Mouse (Mus musculus): ENCODE results near the gene Ptpn1.

Gene Ptpn1

DNA sequence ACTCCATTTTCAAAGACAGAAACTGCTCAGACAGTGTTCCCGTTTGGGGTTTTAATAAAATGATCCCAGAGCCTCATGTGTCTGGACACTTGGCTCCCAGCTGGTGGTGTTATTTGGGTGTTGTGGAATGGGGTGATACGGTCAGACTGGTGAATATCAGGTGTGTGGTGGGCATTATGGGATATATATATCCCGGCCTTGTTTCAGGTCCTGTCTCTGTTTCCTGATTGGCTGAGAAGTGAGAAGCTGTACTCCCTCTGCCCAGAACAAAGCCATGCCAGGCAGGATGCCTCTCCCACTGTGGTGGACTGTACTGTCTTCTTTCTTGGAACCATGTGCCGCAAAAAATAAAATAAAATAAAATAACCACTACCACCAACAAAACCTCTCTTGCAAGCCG, 7.8 kb upstream of the Ptpn1 start:
- no peak for DNase-seq

DNA sequence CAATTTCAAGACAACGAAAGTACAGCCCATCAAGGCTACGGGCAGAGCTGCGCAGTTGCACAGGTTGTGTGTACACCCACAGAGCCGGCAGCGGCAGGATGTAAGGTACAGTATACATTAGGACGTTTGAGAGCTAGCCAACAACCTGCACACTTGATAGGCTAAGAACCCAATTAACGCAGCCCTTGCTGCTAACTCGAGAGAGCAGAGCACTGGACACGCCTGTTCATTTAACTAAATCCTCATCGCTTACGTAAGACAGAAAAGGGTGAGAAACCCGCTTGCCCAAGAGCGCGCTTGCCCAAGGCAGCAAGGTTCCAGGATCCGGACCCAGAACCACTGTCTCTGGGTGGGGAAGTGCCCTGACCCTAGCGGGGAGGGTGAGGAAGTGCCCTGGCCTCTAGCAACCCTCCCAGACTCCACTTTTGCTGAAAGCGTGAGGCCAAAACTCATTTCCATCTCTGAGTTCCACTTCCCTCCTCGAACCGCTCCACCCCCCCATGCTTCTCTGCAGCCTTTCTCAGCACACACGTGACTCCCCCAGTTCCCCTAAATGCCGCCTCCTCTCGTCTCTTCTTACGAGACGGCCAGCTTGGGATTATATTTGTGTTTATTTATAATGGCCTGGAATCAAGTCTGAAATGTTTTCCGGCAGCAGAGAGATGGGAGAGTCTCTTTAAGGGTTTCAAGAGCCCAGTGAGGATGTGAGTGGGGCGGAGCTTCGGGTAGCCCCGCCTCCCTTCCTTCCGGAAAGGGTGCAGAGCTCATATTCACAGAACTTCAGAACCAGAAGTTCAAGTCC, 6.9 kb upstream of the Ptpn1 start:
- peak; percentile 90 for DNase-seq

DNA sequence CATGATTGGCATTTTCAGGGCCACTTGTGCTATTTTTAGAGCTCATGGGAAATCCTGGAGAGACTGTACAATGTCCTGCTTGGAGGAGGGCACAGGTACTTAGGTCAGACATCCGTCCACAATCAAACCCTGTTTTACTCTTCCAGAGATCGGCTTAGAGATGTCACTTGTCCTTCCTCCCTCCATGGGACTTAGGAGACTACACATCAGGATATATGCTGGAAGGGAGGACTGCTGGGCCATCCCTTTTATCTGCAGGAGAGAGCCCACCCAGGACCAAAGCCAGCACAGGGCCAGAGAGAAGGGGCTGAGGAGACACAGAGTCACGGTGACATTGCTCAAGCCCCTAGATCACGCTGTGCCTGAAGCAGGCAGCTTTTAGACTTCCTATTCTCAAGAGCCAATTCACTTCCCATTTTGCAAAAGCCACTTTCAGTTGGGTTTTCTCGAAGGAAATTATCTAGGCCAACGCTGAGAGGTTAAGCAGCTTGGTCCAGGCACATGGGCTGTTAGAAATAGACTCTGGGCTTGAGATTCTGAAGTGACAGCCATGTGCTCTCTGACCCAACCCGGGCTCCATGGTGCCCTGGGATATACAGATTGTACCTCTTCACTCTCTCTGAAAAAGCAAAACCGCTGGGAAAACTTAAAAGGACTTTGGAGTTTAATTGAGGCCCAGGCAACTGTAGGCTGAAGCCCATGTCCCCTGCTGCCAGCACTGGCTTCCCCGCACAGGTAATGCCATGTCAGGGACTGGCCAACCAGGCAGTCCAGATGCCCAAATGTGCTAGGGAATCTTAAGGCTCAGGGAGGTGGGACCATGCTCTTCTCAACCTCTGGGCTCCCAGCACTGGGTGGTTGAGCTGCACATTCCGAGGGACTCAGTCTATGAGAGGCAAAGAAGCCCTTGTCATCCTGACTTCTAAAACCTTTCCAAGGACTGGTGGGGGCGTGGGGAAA, 5.7 kb upstream of the Ptpn1 start:
- DNase-seq = no peak

DNA sequence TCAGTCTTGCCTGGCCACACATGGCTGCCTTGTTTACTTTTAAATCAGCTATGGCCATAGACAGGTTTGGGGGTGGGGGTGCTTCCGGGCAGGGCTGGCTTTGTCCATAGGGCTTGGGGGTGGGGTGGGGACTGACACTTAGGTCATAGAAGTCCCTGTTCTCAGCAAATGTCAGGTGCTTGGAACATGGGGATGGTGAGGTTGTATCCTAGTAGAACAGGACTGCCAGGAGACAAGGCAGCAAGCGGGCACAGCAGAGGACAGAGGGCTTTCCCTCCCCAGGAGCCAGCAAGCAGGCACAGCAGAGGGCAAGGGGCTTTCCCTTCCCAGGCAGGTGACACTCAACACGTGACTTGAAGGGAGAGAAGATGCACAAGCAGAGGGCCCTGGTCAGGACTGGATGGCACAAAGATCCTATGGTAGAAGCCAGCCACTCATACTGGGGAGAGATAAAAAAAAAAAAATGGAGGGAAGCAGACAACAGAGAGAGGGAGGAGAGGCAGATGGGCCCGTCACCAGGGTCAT, 3.8 kb upstream of the Ptpn1 start:
- DNase-seq = no peak

DNA sequence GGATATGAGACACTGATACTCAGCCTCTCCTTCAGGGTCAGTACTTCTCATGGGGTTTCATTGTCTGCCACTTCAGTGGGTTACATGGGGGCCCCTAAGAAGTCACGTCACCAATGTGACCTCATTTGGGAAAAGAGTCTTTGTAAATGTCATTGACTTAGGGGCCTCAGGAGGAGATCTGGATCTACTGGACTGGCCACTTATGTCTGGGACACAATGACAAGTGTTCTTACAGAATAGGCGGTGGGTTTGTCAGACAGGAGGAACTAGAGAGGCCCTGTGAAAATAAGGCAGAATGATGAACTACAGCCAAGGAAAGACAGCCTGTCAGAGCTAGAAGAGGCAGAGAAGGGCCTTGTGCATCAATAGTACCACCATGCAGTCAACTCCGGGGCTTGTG, 2.9 kb upstream of the Ptpn1 start:
- no peak for DNase-seq

DNA sequence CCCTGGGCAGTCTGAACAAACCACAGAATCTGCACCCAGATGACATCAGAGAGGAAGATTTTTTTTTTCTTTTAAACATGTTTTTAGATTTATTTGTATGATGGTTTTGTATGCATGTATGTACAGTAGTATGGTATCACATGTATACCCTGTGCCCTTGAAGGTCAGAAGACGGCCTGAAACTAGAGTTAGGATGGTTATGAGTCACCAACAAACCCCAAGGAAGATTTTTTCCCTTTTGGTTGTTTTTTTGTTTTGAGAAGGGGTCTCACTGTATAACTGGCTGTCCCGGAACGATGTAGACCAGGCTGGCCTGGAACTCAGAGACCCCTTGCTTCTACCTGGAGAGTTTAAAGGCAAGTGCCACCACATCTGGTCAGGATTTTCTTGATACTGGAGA, 882 bp upstream of the Ptpn1 start:
- DNase-seq = no peak

DNA sequence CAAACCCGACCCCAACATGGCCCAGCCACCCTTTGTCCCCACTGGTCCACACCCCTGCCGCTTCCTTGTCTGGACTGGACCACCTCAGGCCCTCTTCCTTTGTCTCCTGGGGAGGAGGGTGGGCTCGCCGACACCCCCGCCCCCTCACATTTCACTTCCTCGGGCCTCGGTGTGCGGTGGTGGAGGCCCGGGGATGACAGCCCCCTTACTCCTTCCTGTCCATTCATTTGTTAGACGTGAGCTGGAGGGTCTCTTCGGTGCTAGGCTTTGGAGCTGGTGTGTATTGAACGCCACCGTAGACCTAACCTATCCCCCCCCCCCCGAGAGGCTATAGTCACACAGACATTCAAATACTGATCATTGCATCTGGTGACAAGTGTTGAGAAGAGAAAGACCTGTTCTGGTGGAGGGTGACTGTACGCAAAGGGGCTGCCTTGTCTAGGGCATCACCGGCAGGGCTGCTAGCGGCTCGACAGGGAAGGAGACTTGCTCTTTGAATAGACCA, 922 bp downstream of the Ptpn1 start:
- DNase-seq = peak; percentile 39

DNA sequence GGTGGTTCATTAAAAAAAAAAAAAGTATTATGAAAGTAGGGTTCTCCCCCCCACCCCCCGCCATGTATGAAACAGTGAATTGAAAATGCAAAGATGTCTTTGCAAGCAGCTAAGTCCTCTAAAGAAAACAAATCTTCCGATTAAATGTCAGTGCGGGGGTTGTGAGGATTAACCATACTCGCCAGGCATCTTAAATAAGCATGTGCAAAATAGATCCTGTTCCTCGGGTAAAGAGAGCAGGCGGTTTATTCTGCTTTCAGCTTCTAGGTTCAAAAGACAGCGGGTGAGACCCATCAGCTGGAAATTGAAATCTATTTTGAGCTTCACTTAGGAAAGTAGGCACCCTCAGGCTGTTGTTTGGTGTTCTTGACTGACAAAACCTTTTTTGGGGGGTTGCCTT, 1.5 kb downstream of the Ptpn1 start:
- no peak for DNase-seq

DNA sequence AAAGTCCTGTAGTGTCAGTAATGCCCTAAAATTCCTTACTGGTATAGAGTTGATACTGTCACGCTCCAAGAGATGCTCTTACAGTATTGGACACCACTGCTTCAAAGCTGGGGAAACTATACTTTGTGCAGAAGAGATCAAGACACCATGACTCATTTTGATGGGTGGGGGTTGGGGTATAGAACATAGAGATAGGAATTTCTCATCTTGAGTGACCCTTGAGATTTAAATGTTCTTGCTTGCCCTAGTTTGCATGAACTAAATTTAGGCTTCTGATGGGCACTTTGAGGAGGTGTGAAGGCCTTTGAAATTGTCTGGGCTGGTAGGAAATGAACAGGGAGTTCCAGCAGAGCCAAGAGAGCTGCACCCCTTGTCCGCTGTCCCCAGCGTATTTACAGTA, 4.1 kb downstream of the Ptpn1 start:
- no peak for DNase-seq

DNA sequence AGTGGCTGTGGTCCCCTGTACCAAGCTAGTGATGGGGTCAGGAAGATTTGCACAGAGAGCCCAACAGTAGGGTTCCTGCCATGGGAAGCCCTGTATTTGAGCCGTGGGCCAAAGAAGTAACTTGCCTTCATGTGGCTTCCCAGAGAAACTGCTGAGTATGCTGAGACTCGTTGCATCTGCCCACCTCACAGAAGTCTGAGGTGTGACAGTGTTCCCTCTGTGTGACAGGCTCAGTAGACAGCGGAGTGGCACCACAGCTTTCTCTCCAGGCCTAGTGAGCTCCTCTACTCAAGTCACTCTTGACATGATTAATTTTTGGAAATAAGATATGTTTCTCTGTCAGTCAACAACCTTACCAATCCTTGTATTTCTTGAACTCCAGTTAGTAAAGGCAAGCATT, 6.9 kb downstream of the Ptpn1 start:
- no peak for DNase-seq

DNA sequence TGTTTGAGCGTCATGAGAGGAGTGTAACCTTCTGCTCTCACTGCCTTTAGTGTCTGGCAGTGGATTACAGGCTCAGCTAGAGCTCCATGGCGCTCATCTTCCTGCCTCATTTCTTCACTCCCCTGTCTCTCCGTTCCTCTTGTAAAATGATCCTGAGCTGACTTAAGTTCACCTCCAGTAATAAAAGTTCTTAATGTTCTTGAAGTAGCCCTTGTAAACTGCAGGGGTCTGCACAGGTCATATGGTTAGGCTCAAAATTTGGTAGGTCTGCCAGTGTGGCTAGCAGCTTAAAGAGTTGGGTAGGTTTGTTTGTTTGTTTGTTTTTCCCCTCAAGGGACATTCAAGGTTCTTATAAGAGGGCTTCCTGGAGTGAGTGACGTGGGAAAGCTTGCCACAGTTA, 7.3 kb downstream of the Ptpn1 start:
- DNase-seq = no peak

DNA sequence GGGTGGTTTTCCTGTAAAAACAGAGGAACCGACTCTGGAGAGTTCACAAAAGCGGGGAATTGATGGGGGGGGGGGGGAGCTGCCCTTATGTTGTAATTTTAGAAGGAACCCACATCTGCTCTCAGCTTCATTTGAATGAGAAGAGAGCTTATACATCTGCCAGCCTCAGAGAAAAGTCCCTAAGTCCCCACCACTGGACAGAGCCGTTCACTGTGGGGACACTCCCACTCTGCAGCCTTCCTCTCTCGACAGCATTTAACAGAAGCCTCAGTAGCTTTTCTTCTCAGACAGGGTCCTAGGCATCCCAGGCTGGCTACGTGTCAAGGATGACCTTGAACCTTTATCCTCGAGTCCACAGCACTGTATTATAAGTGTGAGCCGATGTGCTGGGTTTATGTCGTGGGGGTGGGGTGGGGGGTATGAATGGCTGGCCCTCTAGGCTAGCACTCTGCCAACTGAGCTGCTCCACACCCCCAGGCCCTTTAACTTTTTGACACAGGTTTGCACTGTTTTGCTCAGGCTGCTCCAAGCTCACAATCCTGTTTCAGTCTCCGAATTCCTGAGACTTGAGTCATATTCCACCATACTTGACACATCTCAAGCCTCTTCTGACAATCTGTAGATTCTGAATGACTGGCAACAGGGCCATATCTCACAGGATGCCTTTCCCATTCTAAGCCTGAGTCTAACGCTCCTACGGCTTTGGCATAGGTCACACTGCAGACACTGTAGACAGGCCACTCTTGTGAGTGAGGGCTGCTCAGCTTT, 8.0 kb downstream of the Ptpn1 start:
- no peak for DNase-seq

DNA sequence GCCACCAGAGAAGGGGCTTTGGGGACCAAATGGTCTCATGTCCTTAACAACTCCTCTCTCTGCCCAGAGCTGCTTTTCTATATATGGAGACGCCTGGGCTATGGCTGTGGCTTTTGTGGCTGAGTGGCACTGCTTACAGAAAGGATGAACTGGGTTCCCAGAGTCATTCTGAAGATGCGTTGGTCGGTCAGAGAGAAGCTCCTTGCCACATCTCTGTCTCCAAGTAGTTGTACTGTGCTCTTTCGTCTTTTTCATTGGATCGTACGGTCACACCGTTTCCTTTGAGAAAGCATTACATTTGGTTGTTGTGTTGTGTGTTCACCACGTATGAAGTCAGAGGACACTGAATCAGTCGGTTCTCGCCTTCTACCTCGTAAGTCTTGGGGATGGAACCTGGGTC, 8.8 kb downstream of the Ptpn1 start:
- no peak for DNase-seq

DNA sequence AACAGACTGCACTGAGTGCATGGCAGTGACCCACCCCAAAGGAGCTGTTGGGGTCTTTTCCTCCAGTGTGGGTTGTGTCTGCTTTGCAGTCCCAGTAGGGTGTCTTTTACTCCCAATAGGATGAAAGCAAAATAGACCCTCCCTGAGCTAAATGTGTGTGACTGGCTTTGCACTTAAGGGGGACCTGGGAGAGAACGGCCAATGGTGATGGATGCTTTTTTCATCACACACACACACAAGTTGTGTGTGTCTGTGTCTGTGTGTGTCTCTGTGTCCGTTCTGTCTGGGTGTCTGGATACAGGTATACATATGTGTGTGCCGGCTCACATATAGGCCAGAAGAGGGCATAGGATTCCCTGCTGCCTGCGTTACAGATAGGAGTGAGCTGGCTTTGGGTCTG, 9.5 kb downstream of the Ptpn1 start:
- DNase-seq = no peak

DNA sequence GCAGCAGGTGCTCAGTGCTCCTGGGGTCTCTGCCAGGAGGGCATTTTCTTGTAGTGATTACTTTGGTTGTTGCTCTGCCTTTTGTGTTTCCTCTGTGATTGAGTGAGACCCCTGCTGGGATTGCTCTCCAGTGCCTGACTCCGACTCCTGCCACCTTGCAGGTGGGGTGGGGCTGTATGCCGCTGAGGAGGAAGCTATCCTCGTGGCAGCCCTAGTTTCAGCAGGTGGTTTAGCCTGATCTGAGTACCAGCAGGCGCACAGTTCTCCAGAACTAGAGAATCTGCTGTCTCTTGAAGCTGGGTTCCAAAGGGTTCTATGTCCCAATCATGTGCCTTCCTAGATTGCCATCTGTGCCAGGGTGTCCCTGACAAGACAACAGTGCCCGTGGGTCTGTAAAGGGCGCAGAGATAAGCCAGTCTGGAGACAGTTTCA, 9.9 kb downstream of the Ptpn1 start:
- DNase-seq = peak; percentile 77

DNA sequence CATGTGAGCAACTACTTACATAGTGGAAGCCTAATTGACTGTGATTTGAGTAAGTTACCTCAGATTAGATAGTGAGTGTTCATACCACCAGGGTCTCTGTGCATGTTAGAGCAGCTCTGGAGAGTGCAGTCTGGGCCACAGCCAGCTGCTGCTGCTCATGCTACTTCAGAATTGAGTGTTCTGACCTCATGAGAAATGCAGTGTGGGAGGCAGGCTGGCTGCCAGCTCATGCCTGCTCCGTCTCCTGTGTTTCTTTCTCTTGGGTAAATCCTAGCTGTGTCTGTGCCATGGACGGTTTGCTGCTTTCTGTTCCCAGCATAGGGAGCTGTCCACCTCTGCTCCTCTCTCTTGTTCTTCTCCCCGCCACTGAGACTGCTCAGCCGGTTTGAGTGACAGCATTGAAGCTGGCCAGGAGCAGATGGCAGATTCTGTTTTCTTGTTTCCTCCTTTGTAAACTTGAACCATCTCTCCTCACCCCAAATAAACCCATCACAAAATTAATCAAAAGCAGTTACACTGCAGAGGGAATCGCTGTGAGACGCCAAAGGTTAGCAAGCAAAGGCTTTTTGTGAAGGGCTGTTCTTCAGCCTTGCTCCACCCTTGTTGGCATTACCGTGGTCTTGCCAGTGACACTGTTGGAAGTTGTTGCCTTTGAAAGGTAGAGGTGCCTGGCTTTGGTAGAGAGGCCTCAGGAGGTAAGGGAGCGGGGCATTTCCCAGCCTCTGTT, 10.5 kb downstream of the Ptpn1 start:
- peak; percentile 47 for DNase-seq

DNA sequence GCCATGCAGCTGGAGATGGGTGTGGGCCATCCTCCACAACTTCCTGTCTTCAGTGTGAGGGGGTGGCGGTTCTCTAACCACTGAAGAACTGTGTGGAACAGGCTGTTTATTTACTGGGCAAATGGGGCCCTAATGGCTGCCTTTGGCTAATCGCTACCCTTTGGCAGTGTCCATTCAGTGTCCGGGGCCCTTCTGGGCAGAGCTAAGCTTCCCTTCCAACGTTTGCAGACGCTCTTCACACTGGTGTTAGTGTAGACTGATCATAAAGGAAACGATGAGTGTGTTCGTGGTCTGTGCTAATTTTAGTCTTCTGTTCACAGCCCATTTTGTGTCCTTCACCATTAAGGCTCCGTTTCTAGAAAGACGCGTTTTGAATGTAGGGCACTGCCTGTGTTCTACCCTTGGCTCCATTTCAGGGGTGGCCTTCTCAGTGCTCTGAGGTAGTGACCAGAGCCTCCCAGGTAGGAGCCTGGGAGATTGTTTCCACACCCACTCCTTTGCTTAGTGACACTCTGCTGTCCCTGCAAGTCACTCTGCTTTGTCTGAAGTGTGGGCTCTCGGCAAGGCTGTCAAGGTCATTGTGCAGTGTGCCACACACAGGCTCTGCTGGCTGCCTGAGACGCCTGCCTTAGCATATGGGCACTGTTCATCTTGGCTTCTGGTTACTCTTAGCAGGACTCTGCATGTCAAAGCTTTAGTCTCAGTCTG, 11.2 kb downstream of the Ptpn1 start:
- peak; percentile 83 for DNase-seq

DNA sequence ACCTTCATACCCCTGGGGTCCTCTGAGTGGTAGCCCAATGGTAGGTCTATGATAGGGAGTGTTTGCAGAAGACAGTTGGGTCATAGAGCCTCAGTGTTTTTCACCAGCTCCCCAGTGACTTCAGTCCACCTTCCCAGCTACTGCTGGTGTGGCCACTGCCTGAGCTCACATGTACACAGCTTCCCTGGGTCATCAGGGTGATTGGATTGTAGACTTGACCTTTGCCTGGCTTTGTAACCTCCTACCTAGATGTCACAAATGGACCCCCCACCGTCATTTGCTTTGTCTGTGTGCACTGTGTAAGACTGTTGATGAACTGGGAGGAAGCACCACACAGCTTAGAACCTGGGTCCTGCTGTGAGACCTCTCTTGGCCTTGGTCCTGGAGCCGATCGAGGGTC, 12.3 kb downstream of the Ptpn1 start:
- DNase-seq = no peak

DNA sequence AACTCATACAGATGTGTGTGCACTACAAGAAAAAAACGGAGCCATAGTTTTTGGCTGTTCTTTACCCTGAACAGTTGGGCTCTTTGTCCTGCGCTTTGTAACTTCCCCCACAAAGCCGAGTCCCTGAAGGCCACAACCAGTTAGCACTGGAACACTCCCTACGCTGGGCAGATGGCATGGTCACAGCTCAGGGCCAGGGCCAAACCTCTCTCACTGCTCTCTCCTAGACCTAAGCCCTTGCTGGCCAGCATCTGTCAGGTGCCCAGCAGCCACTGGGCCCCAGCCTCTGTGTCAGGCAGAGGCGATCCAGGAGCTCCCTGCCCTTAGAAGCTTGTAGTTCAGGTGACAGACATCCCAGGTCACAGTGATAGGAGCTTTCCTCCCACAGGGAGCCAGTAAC, 13.6 kb downstream of the Ptpn1 start:
- no peak for DNase-seq

DNA sequence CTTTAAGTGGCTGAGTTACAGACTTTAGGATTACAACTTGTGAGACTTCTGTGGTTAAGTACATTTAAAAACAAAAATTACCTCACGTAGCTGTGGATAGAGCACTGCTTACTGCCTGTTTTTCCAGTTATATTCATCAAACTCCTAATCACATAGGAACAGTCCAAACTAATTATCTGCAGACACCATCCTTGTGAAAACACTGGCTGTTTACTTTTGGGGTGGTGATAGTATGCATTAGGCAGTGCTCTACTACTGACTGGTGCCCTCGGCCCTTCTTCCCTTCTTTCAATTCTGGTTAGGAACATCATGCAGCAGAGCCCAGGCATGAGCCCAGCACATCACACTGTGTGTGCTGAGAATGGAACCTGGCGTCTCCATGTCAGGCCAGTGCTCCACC, 15.4 kb downstream of the Ptpn1 start:
- DNase-seq = no peak

DNA sequence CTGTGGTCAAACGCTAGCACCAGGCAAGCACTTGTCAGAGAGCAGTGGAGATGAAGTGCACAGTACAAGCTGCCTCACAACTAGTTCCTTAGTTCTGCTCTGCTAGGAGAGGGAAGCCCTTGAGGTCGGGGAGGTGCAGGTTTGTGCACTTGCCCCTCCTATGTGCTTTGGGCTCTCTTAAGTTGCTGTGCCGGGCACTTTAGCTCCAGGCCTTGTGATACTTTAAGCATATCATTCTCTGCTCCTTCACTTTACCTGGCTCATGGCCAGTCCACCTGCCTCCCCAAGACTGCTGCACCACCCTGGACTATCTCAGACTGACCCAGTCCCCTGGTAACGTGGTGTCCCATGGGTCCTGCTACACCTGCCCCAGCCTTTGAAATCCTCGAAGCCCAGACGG, 16.2 kb downstream of the Ptpn1 start:
- DNase-seq = no peak

DNA sequence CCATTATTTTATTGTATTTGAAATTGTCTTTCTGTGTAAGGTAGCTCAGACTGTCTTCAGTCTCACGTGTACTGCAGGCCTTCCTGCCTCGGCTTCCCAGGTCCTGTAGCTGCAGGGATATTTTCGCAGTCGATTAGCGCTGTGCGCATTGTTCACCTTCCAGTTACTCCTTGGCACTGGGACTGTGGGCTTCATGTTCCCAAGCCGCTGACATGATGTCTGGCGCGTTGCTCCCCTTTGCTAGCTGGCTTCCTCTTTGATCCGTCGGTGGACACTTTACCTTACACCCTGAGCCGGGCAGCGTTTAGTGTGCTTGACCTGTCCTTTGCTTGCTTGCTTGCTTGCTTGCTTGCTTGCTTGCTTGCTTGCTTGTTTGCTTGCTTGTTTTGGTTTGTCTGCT, 16.7 kb downstream of the Ptpn1 start:
- no peak for DNase-seq

All from thymus, postnatal 14 days (tissue).